Mouse (Mus musculus) cerebellum, adult 9-11 months (tissue): ENCODE measurements around the gene Mapkbp1.
A peak's percentile ranks its signal among the peaks of the same experiment; 100 is the strongest.

Source experiments
- DNase-seq: peaks from one replicate; pipeline ENCODE4 v3.0.0; 2022

Mapkbp1 gene

DNA sequence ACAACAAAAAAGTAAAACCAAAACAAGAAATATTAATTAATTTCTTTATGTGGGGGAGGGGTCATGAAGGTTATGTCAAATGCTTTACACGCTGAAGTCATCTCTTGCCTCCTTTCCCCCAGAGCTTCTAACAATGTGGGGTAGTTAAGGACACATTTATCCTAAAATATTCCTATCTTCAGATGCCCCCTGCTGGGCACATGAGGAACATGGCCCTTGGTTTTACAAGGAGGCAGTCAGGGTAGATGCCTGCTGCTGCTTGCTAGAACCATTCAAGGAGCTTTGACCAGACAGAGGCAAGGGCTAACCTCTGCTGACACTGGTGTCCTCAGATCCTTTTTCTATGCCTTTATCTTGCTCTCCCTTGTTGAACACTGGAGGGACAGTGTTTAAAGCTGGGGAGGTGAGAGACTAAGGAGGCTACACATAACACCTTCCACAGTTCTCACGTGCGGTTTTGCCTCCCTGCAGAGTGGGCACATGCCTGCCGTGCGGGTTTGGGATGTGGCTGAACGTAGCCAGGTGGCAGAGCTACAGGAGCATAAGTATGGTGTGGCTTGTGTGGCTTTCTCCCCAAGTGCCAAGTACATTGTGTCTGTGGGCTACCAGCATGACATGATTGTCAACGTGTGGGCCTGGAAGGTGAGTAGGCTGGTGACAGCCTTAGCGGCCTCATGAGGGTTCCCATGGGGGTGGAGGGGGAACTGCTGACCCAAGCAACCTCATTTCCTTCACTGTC is 39.1 kb downstream of the Mapkbp1 start:
- peak; percentile 62 for DNase-seq

DNA sequence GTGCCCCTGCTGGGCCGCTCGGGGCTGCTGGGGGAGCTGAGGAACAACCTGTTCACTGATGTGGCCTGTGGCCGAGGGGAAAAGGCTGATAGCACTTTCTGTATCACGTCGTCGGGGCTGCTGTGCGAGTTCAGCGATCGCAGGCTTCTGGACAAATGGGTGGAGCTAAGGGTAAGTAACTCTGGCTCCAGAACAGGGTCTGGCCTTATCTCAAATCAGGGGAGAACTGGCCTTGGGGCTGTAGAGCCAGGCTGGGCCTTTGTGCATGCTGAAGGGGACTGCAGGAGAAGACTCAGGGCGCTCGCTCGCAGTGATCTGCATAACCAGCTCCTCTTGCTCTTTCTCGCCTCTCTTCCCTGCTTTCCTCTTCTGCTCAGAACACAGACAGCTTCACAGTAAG is 40.4 kb downstream of the Mapkbp1 start:
- DNase-seq, result no peak

DNA sequence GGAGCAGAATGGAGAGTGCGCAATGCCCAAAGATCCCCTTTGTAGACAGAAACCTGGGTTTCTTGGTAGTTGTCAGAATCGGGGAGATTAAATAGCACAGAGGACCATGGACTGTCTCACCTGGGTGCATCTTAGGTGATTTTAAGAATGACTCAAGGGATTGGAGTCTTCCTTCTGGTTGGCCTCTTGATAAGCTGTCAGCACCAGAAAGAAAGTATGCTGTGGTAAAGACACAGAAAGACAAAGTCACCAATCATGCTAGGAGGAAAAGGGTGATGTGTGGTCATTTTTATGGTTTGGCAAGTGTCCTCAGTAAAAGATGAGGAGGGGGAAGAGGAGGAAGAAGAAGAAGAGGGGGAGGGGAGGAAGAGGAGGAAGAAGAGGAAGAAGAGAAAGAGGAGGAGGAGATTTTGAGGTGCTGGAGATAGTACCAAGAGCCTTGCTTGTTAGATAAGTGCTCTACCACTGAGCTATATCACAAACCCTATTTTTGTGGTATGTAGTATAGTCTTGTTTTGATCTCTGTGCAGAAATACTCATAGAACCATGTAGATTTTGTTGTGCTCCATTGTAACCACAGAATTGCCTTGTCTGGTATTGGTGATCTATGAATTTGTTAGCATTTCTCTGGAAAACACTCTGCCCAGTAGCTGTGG is 41.5 kb downstream of the Mapkbp1 start:
- DNase-seq, result no peak

DNA sequence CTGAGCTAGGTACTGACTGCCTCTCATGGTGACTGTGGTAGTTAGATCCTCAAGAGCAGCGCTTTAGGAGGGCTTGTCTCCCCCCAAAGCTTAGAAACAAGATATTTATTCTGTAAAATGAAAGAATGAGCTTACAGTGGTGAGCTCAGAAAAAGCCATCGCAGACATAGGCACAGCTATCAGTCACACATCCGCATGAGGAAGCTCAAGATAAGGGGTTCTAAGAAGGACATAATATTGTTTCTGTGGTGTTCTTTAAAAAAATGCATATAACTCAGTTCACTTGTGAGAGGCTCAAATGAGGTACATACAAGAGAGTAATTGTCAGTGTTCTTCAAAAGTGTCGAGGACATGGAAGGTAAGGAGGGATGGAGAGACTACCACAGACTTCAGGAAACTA is 43.4 kb downstream of the Mapkbp1 start:
- DNase-seq, result no peak

DNA sequence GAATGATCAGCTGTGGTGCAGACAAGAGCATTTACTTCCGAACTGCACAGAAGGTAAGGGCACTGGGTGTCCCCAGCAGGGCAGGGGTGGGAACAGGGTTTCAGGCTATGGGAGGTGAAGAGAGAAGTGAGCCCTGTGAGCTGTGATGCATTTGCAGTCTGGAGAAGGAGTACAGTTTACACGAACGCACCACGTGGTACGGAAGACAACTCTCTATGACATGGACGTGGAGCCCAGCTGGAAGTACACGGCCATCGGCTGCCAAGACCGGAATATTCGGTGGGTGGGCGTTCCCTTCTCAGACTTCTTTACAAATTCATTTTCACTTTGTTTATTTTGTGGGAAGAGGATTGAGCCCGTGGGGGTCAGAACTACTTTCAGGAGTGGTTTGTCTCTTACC is 45.1 kb downstream of the Mapkbp1 start:
- no peak for DNase-seq

DNA sequence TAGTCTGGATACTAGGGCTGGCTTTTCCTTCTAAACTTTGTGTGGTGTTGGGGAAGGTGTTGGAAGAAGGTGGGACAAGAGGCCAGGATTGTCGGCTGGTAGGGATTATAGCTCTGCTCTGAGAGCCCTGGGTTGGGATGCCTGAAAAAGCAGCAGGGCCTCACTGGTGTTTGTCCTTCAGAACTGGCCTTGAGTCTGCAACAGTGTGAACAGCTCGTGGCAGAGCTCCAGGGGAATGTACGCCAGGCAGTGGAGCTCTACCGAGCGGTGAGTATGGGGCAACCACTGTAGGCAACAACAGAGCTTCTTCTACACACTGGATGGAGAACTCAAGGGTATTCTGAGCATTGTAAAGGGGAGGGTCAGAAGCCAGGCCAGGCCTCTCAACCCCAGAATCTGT is 51.8 kb downstream of the Mapkbp1 start:
- no peak for DNase-seq

DNA sequence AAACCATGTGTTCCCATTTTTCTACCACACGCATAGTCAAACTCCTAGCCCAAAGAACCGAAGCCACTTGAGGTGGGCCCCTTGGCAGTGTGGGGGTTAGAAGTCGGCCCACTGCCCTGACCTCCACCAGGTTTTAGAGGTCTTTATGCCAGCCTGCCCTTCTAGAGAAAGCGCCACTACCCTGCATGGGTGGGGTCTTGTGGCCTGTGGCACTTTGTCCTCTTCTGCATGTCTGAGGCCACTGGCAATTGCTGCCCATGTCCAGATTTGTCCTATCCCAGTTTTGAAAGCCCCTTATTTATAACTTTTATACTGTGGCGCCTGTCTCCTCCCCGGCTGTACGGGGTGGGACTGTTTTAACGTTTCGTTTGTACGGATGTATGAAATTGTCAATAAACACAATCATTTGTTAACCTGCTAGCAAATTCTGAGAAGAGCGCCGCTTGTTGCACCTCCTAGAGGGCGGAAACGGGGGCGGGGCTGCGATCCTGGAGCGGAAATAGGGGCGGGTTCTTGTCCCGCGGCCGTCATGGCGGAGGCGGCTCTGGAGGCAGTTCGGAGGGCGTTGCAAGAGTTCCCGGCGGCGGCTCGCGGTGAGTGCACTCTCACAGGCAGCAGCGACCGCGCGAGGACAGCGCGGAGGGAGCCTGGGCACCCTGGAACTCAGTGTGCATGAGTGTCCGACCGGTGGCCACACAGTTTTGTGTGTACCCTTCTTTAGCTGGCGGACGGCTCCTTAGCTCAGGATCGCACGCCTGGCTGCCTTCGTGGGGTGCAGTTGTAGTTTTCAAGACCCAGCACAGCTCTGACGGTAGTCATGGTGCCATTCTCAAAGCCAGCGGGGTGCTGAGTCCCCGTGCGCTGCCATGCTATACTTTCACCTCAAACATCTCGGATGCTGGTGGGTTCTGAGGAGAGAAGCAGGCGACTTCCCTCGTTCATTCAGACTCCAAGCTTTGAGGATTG is 54.8 kb downstream of the Mapkbp1 start, which contains the start of the genes Jmjd7 and Gm28042:
Gene Jmjd7 (plus strand): TSS at position 500 of the 966 bp plus-strand sequence.
Gene Gm28042 (plus strand): TSS at position 510 of the 966 bp plus-strand sequence.
- peak; percentile 89 for DNase-seq

DNA sequence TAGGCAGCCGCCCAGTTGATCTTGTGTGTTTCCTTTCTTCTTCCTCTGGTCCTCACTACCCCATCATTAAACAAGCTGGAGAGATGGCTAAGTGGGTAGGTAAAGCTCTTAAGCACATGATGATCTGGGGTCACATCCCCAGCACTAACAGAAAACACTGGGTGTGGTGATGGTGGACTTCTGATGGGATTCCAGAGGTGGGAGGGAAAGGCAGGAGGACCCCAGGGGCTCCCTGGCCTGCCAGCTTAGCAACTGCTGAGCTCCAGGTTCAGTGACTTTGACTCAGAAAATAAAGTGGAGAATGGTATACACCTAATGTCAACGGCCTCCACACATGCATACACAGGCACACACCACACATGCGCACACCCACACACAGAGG is 55.4 kb downstream of the Mapkbp1 start:
- peak; percentile 34 for DNase-seq

DNA sequence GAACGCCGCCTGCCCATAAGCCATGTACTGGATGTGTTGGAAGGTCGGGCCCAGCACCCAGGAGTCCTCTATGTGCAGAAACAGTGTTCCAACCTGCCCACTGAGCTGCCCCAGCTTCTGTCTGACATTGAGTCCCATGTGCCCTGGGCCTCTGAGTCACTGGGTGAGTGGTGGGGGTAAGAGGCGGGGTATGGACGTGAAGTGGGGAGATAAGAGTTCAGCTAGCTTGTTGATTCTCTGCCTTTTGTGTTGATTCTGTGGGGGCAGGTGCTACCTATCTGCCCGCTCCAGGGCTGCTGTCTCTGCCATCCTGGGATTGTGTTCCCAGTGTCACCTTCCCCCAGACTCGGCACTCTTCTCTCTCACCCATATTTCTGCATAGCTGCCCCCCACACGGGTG is 57.9 kb downstream of the Mapkbp1 start:
- no peak for DNase-seq

DNA sequence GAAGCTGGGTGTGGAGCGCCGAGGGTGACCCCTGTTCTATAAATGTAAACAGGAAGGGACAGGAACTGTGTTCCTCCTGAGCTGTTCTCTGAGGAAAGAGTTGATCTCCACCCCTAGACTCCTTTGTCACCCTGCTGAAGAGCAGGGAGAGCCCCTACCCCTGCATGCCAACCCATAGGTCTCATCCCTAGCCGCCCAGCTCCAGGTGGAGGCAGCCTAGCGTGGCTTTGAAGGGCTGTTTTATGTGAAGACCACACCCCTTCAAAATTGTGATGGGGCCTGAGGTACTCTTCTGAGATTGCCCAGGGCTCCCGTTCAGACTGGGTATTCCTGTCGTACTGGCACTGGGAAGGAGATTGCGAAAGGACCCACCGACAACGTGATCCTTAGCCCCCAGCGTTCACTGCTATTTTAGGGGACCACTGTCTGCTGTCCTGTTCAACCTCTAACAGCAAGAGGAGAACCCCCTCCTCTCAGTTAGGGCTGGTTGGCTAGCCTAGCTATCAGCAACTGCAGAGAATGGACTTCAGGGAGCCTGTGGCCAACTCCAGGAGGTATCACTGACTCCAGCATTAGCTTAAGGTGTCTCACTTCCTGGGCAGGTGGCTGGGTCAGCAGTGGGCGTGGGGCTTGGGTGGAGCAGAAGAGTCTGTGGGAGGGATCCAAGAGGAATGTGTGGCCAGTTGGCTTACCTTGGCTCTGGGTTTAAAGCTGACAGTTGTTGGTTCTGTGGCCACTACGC is 60.4 kb downstream of the Mapkbp1 start, which contains the start of gene Pla2g4b:
Gene Pla2g4b (plus strand): TSS at position 692 of the 742 bp plus-strand sequence.
- DNase-seq, result no peak

DNA sequence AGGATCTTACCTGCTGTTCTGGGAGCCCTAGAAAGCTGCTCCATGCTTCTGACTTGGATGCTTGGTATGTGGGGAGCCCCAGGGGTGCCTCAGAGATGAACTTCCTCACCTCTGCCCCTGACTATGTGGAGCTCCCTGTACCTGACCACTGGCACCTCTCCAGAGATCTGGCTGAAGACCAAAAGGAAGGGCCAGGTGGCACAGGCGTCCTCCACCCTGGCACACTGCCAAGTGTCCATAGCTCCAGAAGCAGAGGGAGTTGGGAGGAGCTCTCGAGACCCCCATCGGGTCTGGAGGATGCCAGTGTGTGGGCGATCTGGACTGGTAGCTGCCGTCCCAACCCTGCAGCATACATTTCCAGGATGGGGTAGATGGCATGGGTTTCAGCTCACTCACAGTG is 61.2 kb downstream of the Mapkbp1 start:
- peak; percentile 62 for DNase-seq

DNA sequence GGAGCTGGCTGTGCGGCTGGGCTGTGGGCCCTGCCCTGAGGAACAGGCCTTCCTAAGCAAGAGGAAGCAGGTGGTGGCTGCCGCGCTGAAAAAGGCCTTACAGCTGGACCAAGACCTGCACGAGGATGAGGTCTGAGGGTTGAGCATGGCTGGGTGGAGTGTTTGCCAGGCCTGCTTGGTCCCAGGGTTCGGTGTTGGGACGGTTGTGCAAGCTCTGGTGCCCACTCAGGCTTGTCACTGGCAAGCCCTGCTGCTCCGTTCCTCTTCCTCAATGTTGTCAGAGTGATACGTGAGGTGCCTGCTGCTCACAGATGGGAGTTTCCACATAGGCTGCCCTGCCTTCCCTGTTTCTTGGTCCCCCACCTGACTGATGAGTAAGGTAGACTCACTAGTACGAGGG is 65.2 kb downstream of the Mapkbp1 start:
- no peak for DNase-seq

DNA sequence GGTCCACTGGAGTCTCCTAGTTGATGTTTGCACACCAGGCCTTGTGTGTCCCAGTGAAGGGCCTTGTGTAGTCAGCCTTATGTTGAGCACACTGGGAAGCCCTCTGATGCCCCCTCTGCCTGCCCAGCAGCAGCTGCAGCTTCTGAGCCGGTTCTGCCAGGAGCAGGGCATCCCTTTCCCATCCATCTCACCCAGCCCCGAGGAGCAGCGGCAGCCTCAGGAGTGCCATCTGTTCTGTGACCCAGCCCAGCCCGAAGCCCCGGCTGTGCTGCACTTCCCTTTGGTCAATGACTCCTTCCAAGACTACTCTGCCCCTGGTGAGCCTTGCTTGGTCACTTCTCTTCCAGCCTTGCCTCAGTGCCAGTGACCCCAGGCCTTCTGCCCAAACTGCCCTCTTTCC is 68.5 kb downstream of the Mapkbp1 start:
- DNase-seq, result no peak

DNA sequence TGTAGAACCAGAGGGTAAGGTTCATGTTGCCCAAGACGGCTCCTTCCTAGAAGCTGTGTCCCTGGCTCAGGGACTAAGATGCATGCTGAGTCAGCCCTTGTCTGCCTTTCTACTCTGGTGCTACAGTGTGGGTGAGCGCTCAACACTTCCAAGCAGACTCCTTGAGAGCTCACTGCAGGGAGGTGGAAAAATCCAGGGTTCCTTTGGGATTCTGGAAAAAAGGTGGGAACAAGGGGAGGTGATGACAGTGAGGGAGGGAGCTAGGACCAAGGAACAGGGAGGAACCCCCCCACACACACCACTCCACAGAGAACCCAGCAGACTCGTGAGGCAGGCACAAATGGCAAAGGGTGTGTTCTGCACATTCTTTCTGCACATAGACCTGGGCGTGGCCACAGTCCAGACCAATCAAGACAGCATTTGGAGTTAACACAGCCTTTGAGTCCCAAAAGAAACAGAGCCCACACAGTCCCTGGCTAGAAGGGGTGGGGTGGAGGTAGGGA is 71.7 kb downstream of the Mapkbp1 start:
- DNase-seq, result no peak

DNA sequence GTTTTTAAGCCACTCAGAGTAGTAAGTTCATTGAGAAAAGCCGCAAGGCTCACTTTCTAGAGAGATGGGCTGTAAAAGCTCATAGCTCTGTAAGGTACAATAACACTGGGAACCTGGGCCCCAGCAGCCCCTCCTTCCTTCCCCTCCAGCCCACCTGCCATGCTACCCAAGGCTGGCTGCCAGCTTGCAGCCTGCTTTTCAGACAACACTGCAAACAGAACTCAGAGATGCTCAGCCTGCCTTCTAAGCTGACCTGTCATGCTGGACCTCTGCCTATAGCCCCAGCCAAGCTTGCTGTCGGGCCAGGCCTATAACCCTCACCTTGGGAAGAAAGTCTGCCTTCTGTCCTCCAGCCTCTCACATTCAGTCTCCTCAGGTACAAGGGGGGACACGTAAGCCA is 72.2 kb downstream of the Mapkbp1 start:
- DNase-seq, result no peak

DNA sequence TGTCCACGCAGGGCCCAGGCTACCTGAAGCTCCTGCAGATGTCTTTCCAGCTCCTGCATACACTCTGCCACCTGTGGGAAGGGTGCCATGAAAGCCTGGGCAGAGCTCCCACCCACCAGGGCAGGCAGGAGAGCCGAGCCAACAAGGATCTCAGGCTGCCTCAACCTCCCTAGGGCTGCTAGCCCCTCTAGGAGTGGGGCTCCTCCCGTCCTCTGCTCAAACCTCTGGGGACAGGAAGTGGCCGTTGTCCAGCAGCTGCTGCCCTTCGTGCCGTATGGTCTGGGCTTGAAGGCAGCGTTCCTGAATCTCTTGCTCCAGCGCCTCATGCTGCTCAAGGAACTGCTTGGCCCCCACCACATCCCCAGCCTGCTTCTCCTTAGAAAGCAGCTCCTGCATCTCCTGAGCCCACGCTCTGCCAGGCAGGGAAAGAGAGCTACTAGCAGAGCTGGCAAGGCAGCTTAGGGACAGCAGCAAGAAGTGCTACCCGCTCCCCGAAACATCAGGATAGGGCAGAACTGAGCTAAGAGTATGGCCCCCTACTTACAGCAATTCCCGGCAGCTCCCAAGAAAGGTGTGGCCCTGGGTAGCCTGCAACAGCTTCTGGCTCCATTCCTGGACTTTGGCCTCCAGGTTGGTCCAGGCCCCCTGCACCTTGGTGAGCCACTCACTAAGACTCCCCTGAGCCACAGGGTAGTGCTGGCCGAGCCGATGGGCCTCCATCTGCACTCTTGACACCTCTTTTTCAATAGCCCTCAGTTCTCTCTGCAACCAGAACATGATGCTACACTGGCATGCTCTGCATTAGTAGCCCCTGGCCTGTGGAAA is 74.2 kb downstream of the Mapkbp1 start:
- no peak for DNase-seq

DNA sequence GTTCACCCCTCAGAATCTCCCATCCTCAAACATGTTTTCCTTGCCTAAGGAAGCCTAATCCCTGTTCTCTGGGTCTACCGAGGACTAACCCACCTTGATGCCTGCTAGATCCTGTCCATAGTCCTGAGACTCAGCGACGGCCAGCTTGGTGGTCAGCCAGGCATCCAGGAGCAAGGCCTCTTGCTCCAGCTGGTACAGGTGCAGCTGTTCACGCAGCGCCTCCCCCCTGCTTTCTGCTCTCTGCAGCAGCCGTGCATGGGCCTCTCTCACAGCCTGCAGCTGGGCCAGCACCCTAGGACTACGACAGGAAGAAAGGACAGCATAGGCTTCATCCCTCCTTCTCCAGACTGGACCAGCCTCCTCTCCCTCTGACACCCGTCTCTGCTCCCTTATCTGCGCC is 75.7 kb downstream of the Mapkbp1 start:
- DNase-seq, result no peak

DNA sequence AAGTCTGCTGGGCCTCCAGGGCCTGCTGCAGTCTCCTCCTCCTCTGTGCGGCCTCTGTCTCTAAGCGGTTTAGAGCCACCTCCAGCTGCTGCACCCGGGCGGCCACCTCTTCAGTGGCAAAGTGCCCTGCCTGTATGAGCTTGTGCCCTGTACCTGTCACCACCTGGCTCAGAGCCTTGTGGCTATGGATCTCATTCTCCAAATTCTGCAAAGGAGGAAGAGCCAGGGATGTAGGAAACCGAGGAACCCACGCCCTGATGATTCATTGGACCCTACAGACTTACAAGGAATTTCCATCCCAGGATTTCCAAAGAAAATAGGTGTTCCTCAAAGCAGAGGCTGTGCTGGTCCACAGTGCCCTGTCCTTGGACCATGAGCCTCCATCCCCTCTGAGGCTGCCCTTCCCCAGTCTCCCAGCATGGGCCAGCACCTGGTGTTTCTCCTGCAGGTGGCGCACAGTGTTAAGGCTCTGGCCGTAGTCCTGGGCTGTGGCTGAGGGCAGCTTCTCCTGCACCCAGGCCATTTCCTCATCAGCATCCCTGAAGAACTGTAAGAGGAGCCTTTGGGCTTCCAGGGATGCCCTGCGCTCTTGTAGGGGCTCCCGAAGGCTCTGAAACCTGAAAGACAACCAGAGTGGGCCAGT is 77.3 kb downstream of the Mapkbp1 start:
- no peak for DNase-seq

DNA sequence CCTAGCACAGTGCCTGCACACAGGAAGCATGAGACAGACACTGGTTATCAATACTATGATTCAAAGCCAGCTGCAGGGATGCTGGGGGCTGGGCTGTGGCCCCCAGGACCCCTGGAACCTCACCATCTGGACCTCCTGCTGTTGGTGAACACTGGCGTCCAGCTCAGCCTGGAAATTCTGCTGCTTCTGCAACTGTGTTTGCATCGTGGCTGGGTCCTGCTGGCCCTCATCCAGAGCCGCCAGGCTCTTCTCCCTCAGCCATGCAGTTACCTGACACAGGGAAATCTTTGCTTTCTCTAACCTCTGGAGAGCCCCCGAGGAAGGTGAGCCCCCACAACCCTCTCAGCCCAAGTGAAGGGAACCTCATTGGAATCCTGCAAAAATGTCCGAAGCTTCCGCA is 78.9 kb downstream of the Mapkbp1 start:
- no peak for DNase-seq

DNA sequence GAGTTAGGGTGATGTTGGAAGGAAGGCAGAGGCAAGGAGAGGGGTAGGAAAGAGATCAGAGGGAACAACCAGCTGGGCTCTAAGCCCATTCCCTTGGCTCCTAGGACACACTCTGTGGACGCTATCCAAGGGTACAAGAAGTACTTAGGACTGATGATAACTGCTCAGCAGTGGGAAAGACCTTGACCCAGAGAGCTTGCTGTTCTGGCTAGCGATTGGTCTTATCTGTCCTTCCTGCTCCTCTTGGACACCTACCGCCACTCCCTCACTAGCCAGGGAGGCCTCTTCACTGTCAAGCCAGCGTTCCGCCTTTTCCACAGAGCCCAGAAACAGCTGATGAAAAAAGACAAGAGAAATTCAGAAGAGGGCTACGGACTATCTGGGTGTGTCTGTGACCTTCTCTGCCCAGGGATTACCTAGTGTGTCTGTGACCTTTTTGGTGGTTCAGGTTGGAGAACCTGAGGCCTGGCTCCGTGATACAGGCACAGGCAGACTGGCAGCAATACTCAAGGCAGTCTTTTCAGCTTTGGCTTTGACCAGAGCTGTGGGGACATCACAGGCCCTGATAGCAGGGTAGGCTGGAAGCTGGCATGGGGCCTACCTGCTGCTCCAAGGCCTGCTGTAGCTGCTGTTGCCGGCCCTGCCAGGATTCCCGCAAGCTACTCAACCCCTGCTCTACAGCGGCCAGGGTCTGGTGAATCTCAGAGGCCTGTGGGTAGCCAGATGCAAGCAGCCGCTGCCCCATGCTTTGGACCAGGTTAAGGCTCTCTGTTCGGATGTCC is 82.5 kb downstream of the Mapkbp1 start:
- no peak for DNase-seq
